Comparison of ENCODE assay signal across 8 mouse cellular contexts in genomic region chr3:144568861-144569361, GRCm38 (mm10). TPM values are rescaled to one million over a fixed set of nuclear protein-coding genes. Genes with fewer than 3 reads are reported as not detected.
DNase-seq lines count a peak whose midpoint lies in the region; ATAC-seq and TF ChIP-seq lines count a peak whose summit lies in the region.

No protein-coding gene starts in this region.

- H3K27ac ChIP-seq in forebrain, postnatal 0 days (ENCODE audit: low read depth, low read length): peak overlapping the region; percentile 95; the same call in 1 of the 2 replicates
- peak overlapping the region; percentile 95 for H3K27ac ChIP-seq in midbrain, embryonic 13.5 days

- peaks cover 37% of the 10 kb centered on the region for H3K4me1 ChIP-seq in erythroblast, embryonic 14.5 days (ENCODE audit: control insufficient read depth)
- H3K4me1 ChIP-seq in G1E (ENCODE audit: insufficient read depth, low read depth, low read length): peaks cover 49% of the 10 kb centered on the region
- peaks cover 9% of the 10 kb centered on the region for H3K4me1 ChIP-seq in forebrain, postnatal 0 days (ENCODE audit: insufficient read depth)
- peaks cover 36% of the 10 kb centered on the region for H3K4me1 ChIP-seq in midbrain, embryonic 13.5 days (replicated peaks)

- peak overlapping the region; percentile 88 for H3K4me3 ChIP-seq in erythroblast, embryonic 14.5 days (replicated peaks)
- H3K4me3 ChIP-seq in G1E (ENCODE audit: low read depth, low read length): peak overlapping the region; percentile 95
- peak overlapping the region; percentile 96 for H3K4me3 ChIP-seq in forebrain, postnatal 0 days (ENCODE audit: low read depth, low read length)
- peak overlapping the region; percentile 85 for H3K4me3 ChIP-seq in midbrain, embryonic 13.5 days (replicated peaks)

- peaks cover 20% of the 10 kb centered on the region for H3K36me3 ChIP-seq in erythroblast, embryonic 14.5 days (ENCODE audit: control insufficient read depth)
- H3K36me3 ChIP-seq in G1E (replicated peaks): peaks cover 26% of the 10 kb centered on the region
- no peaks in the 10 kb centered on the region for H3K36me3 ChIP-seq in forebrain, postnatal 0 days (ENCODE audit: insufficient read depth)
- no peaks in the 10 kb centered on the region for H3K36me3 ChIP-seq in midbrain, embryonic 13.5 days

- TF ChIP-seq CTCF in G1E (IDR thresholded peaks at IDR 0.05; ENCODE audit: low read depth, low read length): no peak
- TF ChIP-seq CTCF in forebrain, postnatal 0 days (IDR thresholded peaks at IDR 0.05; ENCODE audit: low read depth): no peak

- H3K27me3 ChIP-seq in erythroblast, embryonic 14.5 days (ENCODE audit: control insufficient read depth): no peaks in the 10 kb centered on the region
- H3K27me3 ChIP-seq in G1E (ENCODE audit: insufficient read depth, low read length): no peaks in the 10 kb centered on the region
- no peaks in the 10 kb centered on the region for H3K27me3 ChIP-seq in forebrain, postnatal 0 days (ENCODE audit: insufficient read depth, low read length)
- no peaks in the 10 kb centered on the region for H3K27me3 ChIP-seq in midbrain, embryonic 13.5 days

- no peaks in the 10 kb centered on the region for H3K9me3 ChIP-seq in erythroblast, embryonic 14.5 days (ENCODE audit: control insufficient read depth, low read length)
- H3K9me3 ChIP-seq in G1E (replicated peaks): no peaks in the 10 kb centered on the region
- no peaks in the 10 kb centered on the region for H3K9me3 ChIP-seq in forebrain, postnatal 0 days (ENCODE audit: low read length)
- no peaks in the 10 kb centered on the region for H3K9me3 ChIP-seq in midbrain, embryonic 13.5 days

- no peak for DNase-seq in G1E (ENCODE audit: low spot score)
- no peak for DNase-seq in forebrain, postnatal 0 days
- peak; percentile 14 to 34 for DNase-seq in kidney, postnatal 36 days
- DNase-seq in urinary bladder, adult 2 months (ENCODE audit: low spot score): no peak

- H3K4me2 ChIP-seq in forebrain, postnatal 0 days (ENCODE audit: low read depth): peak overlapping the region; percentile 70
- peak overlapping the region; percentile 90 for H3K4me2 ChIP-seq in midbrain, embryonic 13.5 days (replicated peaks)

- under 1% methylated on average over 21 of the region's 21 CpGs for WGBS in forebrain, postnatal 0 days
- under 1% methylated on average over 21 of the region's 21 CpGs for WGBS in midbrain, embryonic 13.5 days

- no peak for ATAC-seq in erythroblast, adult 5-6 weeks (replicated peaks; ENCODE audit: low FRiP score, poor library complexity, severe bottlenecking)
- no peak for ATAC-seq in G1E (ENCODE audit: extremely low read depth, insufficient number of reproducible peaks, low FRiP score, poor library complexity, severe bottlenecking)
- no peak for ATAC-seq in forebrain, postnatal 0 days
- ATAC-seq in midbrain, embryonic 13.5 days: no peak
- no peak for ATAC-seq in activated CD4-positive, CD25-positive, alpha-beta regulatory T cell, adult 4 months

- H3K9ac ChIP-seq in forebrain, postnatal 0 days: peak overlapping the region; percentile 90
- H3K9ac ChIP-seq in midbrain, embryonic 13.5 days (replicated peaks): peak overlapping the region; percentile 91

RNA-seq across cellular contexts. Expression of gene Hs2st1, which starts 1.1 kb away (rescaled TPM):
- polyA plus RNA-seq in erythroblast, embryonic 14.5 days (2012): 0.10 and 0.11 TPM in 2 replicates
- total RNA-seq in erythroblast, adult 5-6 weeks (2015; ENCODE audit: low replicate concordance): 2.9 and 3.5 TPM in 2 replicates
- 0.85 and 4.9 TPM in 2 replicates for total RNA-seq in erythroblast, adult 5-6 weeks (2017; ENCODE audit: low replicate concordance)
- total RNA-seq in G1E (2014; fragmentation: Nextera tagmentation) (37.8 and 43.6 TPM in 2 replicates), G1E (2017) (36.1 and 40.6 TPM in 2 replicates)
- 6.1 and 7.6 TPM in 2 replicates for polyA plus RNA-seq in G1E (2012)
- total RNA-seq in forebrain, postnatal 0 days (2014; rRNA removed): 47.1 and 57.7 TPM in 2 replicates
- polyA plus RNA-seq in forebrain, postnatal 0 days (2015; fragmentation: Nextera tagmentation; extraction: Ambion mirVana): 9.9 and 14.1 TPM in 2 replicates
- polyA plus RNA-seq in midbrain, embryonic 13.5 days (2015; fragmentation: Nextera tagmentation; extraction: Ambion mirVana): 13.9 and 17.4 TPM in 2 replicates
- 9.8 and 11.5 TPM in 2 replicates for polyA plus RNA-seq in urinary bladder, adult 2 months (2012; rRNA removed)
- 1 to 10 TPM; 1.9 to 3.3 TPM for polyA plus RNA-seq in activated CD4-positive, CD25-positive, alpha-beta regulatory T cell, adult 4 months (2017; shearing (Covaris generic))

RNA-seq across cellular contexts. Expression of gene Selenof, which starts 1.2 kb away (rescaled TPM):
- polyA plus RNA-seq in erythroblast, embryonic 14.5 days (2012): 1.8 and 2.4 TPM in 2 replicates
- 150 and 206 TPM in 2 replicates for total RNA-seq in erythroblast, adult 5-6 weeks (2015; ENCODE audit: low replicate concordance)
- total RNA-seq in erythroblast, adult 5-6 weeks (2017; ENCODE audit: low replicate concordance): 217 and 219 TPM in 2 replicates
- total RNA-seq in G1E (2014; fragmentation: Nextera tagmentation) (314 and 354 TPM in 2 replicates), G1E (2017) (662 and 687 TPM in 2 replicates)
- 19.9 TPM in 2 replicates for polyA plus RNA-seq in G1E (2012)
- total RNA-seq in forebrain, postnatal 0 days (2014; rRNA removed): 347 and 486 TPM in 2 replicates
- polyA plus RNA-seq in forebrain, postnatal 0 days (2015; fragmentation: Nextera tagmentation; extraction: Ambion mirVana): 660 and 719 TPM in 2 replicates
- 518 and 526 TPM in 2 replicates for polyA plus RNA-seq in midbrain, embryonic 13.5 days (2015; fragmentation: Nextera tagmentation; extraction: Ambion mirVana)
- polyA plus RNA-seq in urinary bladder, adult 2 months (2012; rRNA removed): 422 and 491 TPM in 2 replicates
- polyA plus RNA-seq in activated CD4-positive, CD25-positive, alpha-beta regulatory T cell, adult 4 months (2017; shearing (Covaris generic)): 100 to 1,000 TPM; 302 to 362 TPM

Comparison
In these comparisons a context has a peak if more than half of its experiments do, and no peak if none do; other contexts are left out.
1. DNase-seq: peak in kidney, postnatal 36 days (2 of 2); none in G1E (single experiment), forebrain, postnatal 0 days (single experiment) and urinary bladder, adult 2 months (single experiment).
2. RNA of gene Selenof, which starts 1.2 kb away (polyA plus RNA-seq): 660 to 719 TPM in forebrain, postnatal 0 days, 518 to 526 TPM in midbrain, embryonic 13.5 days, 422 to 491 TPM in urinary bladder, adult 2 months and 302 to 362 TPM in activated CD4-positive, CD25-positive, alpha-beta regulatory T cell, adult 4 months; 19.9 TPM in G1E and 1.8 to 2.4 TPM in erythroblast, embryonic 14.5 days; every median in the first group is over 10 times any median in the second.
3. Peak in every context shown above with its lines, with median percentiles within 50 percentile points of each other: H3K4me3 ChIP-seq.